Mouse (Mus musculus): ENCODE measurements around the gene Hnrnpul2.
"Not testable (repeated sequence)": the region's sequence is repeated elsewhere in the genome, so short reads cannot be mapped to it uniquely, and the experiment has no call there.

Gene Hnrnpul2

GRCm38 (mm10) chr19:8852236-8852928 is 32.6 kb downstream of the Hnrnpul2 start:
- DNase-seq (ENCODE audit: low spot score) = no peak

GRCm38 (mm10) chr19:8853117-8853516 is 33.3 kb downstream of the Hnrnpul2 start:
- DNase-seq (ENCODE audit: low spot score) = no peak

GRCm38 (mm10) chr19:8857689-8858088 is 37.9 kb downstream of the Hnrnpul2 start:
- DNase-seq (ENCODE audit: low spot score) = no peak

GRCm38 (mm10) chr19:8859018-8859417 is 39.2 kb downstream of the Hnrnpul2 start:
- no peak for DNase-seq (ENCODE audit: low spot score)

- no peak for DNase-seq (ENCODE audit: low spot score)
These were observed 44.5 kb downstream of the Hnrnpul2 start for GRCm38 (mm10) chr19:8864265-8864664.

- DNase-seq (ENCODE audit: low spot score) = not testable (repeated sequence)
These were observed 50.6 kb downstream of the Hnrnpul2 start for GRCm38 (mm10) chr19:8870381-8870780.

GRCm38 (mm10) chr19:8870838-8871237 is 51.0 kb downstream of the Hnrnpul2 start:
- DNase-seq (ENCODE audit: low spot score) = no peak

- DNase-seq (ENCODE audit: low spot score) = peak; percentile 99
These were observed 51.7 kb downstream of the Hnrnpul2 start, which contains the start of gene Ubxn1 for GRCm38 (mm10) chr19:8871267-8872186. TSS of gene Ubxn1 (plus strand) at chr19:8871496.

GRCm38 (mm10) chr19:8872266-8872840 is 52.5 kb downstream of the Hnrnpul2 start:
- DNase-seq (ENCODE audit: low spot score) = peak; percentile 68

GRCm38 (mm10) chr19:8875031-8875430 is 55.2 kb downstream of the Hnrnpul2 start:
- DNase-seq (ENCODE audit: low spot score) = no peak

- peak; percentile 89 for DNase-seq (ENCODE audit: low spot score)
These were observed 60.7 kb downstream of the Hnrnpul2 start, which contains the start of gene Uqcc3 for GRCm38 (mm10) chr19:8880311-8881033. TSS of gene Uqcc3 (minus strand) at chr19:8880923.

GRCm38 (mm10) chr19:8881034-8881392 is 61.2 kb downstream of the Hnrnpul2 start:
- DNase-seq (ENCODE audit: low spot score) = no peak

- DNase-seq (ENCODE audit: low spot score) = no peak
These were observed 63.8 kb downstream of the Hnrnpul2 start, which contains the start of the genes Lbhd1 and Gm49403 for GRCm38 (mm10) chr19:8883616-8884015. TSS of gene Lbhd1 (plus strand) at chr19:8883732. TSS of gene Gm49403 (plus strand) at chr19:8883930.

Data from yolk sac, embryonic 10.5 days (tissue).